Mouse (Mus musculus): ENCODE measurements around the gene 1700025G04Rik.

DNA sequence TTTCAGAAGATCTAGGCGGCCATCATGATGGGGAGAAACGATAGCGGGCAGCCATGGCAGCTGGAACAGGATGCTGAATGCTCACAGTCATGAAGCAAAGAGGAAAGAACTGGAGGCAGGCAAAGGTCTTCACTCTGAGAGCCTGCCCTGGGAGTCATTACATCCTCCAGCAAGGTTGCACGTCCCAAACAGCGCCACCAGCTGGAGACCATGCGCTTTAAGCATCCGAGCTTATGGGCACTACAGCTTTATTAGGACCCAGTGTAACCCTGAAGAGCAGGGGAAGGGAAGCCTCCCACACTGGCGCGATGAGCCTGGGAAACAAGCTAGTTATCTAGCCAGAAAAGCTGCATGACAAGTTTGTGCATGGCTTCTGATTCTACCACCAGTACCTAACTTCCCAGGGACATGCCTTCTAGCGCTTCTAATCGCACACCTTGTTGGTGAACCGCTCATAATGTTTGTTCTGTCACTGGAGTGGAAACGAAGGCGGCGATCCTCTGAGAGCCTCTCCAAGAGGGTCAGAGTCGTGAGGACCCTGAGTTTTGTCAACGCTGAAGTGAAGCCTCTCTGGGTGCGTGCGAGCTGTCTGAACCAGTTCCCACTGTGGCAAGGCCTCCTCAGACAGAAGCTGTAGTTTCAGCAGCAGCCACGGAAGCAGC, 228.5 kb downstream of the 1700025G04Rik start:
- TF ChIP-seq POLR2A (IDR thresholded peaks at IDR 0.05; ENCODE audit: extremely low read depth, insufficient read depth, low read length) = no peak
- TF ChIP-seq CTCF (IDR thresholded peaks at IDR 0.05; ENCODE audit: low read depth, low read length) = no peak

Measured in liver, adult 2 months (tissue).